Mouse (Mus musculus) liver, adult 2 months (tissue): ENCODE results near the gene Porcn. TPM values are rescaled to one million over a fixed set of nuclear protein-coding genes. Genes with fewer than 3 reads are reported as not detected.

ENCODE experiments used
- DNase-seq: peaks from one replicate; pipeline ENCODE4 v3.0.0-alpha.2; 2011; ENCODE audit warnings: low read depth, low spot score; ENCODE audit errors: extremely low read depth
- H3K27ac ChIP-seq: fragments of 200-500 bp; replicated peaks from 2 replicates; pipeline ENCODE4 v1.5.1; 2012; ENCODE audit warnings: low read depth, mild to moderate bottlenecking, control low read depth, inconsistent platforms, low read length; ENCODE audit not compliant: insufficient read depth
- H3K27me3 ChIP-seq: fragments of 200-500 bp; 2 replicates; pipeline ENCODE4 v1.6.1; 2012; ENCODE audit warnings: mild to moderate bottlenecking, moderate library complexity, low read length, inconsistent platforms; ENCODE audit not compliant: control insufficient read depth, insufficient read depth
- H3K36me3 ChIP-seq: fragments of 200-500 bp; 2 replicates; pipeline ENCODE4 v1.6.1; 2012; ENCODE audit warnings: low read length, inconsistent platforms; ENCODE audit not compliant: control insufficient read depth, insufficient read depth
- H3K4me1 ChIP-seq: fragments of 200-500 bp; 2 replicates; pipeline ENCODE4 v1.6.1; 2011; ENCODE audit warnings: low read length; ENCODE audit not compliant: control insufficient read depth, insufficient read depth
- H3K4me3 ChIP-seq: fragments of 200-500 bp; 2 replicates; pipeline ENCODE4 v1.5.1; 2011; ENCODE audit warnings: low read depth, mild to moderate bottlenecking, control low read depth, low read length, moderate library complexity; ENCODE audit not compliant: insufficient read depth
- H3K79me2 ChIP-seq: fragments of 200-500 bp; 2 replicates; pipeline ENCODE4 v1.6.1; 2012; ENCODE audit warnings: inconsistent platforms, mild to moderate bottlenecking, low read length, moderate library complexity; ENCODE audit not compliant: control insufficient read depth, insufficient read depth
- H3K9ac ChIP-seq: fragments of 200-500 bp; 2 replicates; pipeline ENCODE4 v1.6.1; 2012; ENCODE audit warnings: low read depth, mild to moderate bottlenecking, control low read depth, inconsistent platforms, low read length
- CTCF ChIP-seq: fragments of 200-500 bp; IDR thresholded peaks from 2 replicates; pipeline ENCODE4 v1.5.1; 2011; ENCODE audit warnings: low read depth, low read length, control low read depth
- POLR2A ChIP-seq: fragments of 200-500 bp; IDR thresholded peaks from 2 replicates; pipeline ENCODE4 v1.6.1; 2011; ENCODE audit warnings: low read length, control low read depth; ENCODE audit not compliant: insufficient read depth; ENCODE audit errors: extremely low read depth
- WGBS: fragments of 180-500 bp; shearing (Covaris S2); methylation state at CpG from one replicate; pipeline ENCODE4 v1.1.7; 2018; 5-methylcytosine and 5-hydroxymethylcytosine counted together
- polyA plus RNA-seq: library from polyadenylated mRNA; depleted of rRNA; stranded (reverse); fragments of >200 nt; gene quantifications from 2 replicates; pipeline ENCODE4 v1.2.3, GENCODE M21; 2012; rRNA removed
- total RNA-seq: library from RNA; depleted of rRNA; stranded (reverse); fragments of >200 nt; gene quantifications from 2 replicates; pipeline ENCODE4 v1.2.3, GENCODE M21; 2014; rRNA removed

Gene Porcn
- total RNA-seq (1.9 and 2.7 TPM in 2 replicates), polyA plus RNA-seq (8.8 and 12.6 TPM in 2 replicates)

GRCm38 (mm10) chrX:8206015-8206693, at the start of gene Porcn:
TSS of gene Porcn (minus strand) at chrX:8206525.
- H3K4me1 ChIP-seq, result no peaks in the 10 kb centered on the region
- H3K4me3 ChIP-seq, result peak within 1 kb of the TSS; percentile 93
- no peaks in the 10 kb centered on the region for H3K79me2 ChIP-seq
- peak; percentile 51 for DNase-seq
- peak within 1 kb of the TSS; percentile 38 for H3K27ac ChIP-seq
- WGBS, result 2% methylated on average over 40 of the region's 46 CpGs
- H3K27me3 ChIP-seq, result no peaks in the 10 kb centered on the region
- peak within 1 kb of the TSS; percentile 92 for H3K9ac ChIP-seq
- no peaks in the 10 kb centered on the region for H3K36me3 ChIP-seq
- TF ChIP-seq POLR2A, result peak; percentile 36; the same call in 1 of the 2 replicates
- TF ChIP-seq CTCF, result no peak

- no peaks in the 10 kb centered on the region for H3K36me3 ChIP-seq
- H3K4me3 ChIP-seq, result no peak overlapping the region
- no peak overlapping the region for H3K9ac ChIP-seq
- H3K79me2 ChIP-seq, result peaks cover 4% of the 10 kb centered on the region; the same call in 1 of the 2 replicates
- TF ChIP-seq CTCF (no peak), POLR2A (no peak)
- H3K4me1 ChIP-seq, result peaks cover 2% of the 10 kb centered on the region; the same call in 1 of the 2 replicates
- DNase-seq, result no peak
- no peaks in the 10 kb centered on the region for H3K27me3 ChIP-seq
- 66% methylated on average over 3 of the region's 6 CpGs for WGBS
- no peak overlapping the region for H3K27ac ChIP-seq
Measured at GRCm38 (mm10) chrX:8255807-8256206, 49.5 kb upstream of the Porcn start.

- H3K4me1 ChIP-seq, result peaks cover 2% of the 10 kb centered on the region; the same call in 1 of the 2 replicates
- no peak overlapping the region for H3K9ac ChIP-seq
- no peak overlapping the region for H3K27ac ChIP-seq
- H3K79me2 ChIP-seq, result peaks cover 4% of the 10 kb centered on the region; the same call in 1 of the 2 replicates
- H3K36me3 ChIP-seq, result no peaks in the 10 kb centered on the region; the same call in 1 of the 2 replicates
- H3K4me3 ChIP-seq, result no peak overlapping the region
- no peak for TF ChIP-seq CTCF
- TF ChIP-seq POLR2A, result no peak
- WGBS, result 61% methylated on average over 2 of the region's 2 CpGs
- H3K27me3 ChIP-seq, result no peaks in the 10 kb centered on the region
- DNase-seq, result peak; percentile 37
Measured at GRCm38 (mm10) chrX:8253711-8254110, 47.4 kb upstream of the Porcn start.

GRCm38 (mm10) chrX:8252334-8253285, 46.3 kb upstream of the Porcn start, which contains the start of gene Ftsj1:
TSS of gene Ftsj1 (minus strand) at chrX:8252406.
- Histone ChIP-seq H3K79me2 (peaks cover 4% of the 10 kb centered on the region; the same call in 1 of the 2 replicates), H3K9ac (peak within 1 kb of the TSS; percentile 89), H3K4me1 (peaks cover 2% of the 10 kb centered on the region; the same call in 1 of the 2 replicates), H3K27ac (peak within 1 kb of the TSS; percentile 98), H3K27me3 (no peaks in the 10 kb centered on the region), H3K4me3 (peak within 1 kb of the TSS; percentile 88), H3K36me3 (no peaks in the 10 kb centered on the region; the same call in 1 of the 2 replicates)
- under 1% methylated on average over 45 of the region's 45 CpGs for WGBS
- TF ChIP-seq POLR2A (no peak), CTCF (no peak)
- DNase-seq, result peak; percentile 91

- Histone ChIP-seq H3K27ac (peak overlapping the region; percentile 51), H3K79me2 (peaks cover 4% of the 10 kb centered on the region; the same call in 1 of the 2 replicates), H3K27me3 (no peaks in the 10 kb centered on the region), H3K36me3 (no peaks in the 10 kb centered on the region; the same call in 1 of the 2 replicates), H3K4me1 (peaks cover 2% of the 10 kb centered on the region; the same call in 1 of the 2 replicates), H3K4me3 (peak overlapping the region; percentile 88), H3K9ac (peak overlapping the region; percentile 89)
- 1% methylated on average over 18 of the region's 18 CpGs for WGBS
- DNase-seq, result no peak
- TF ChIP-seq CTCF (no peak), POLR2A (no peak)
Measured at GRCm38 (mm10) chrX:8251789-8252333, 45.5 kb upstream of the Porcn start.
